In the genomic region with DNA sequence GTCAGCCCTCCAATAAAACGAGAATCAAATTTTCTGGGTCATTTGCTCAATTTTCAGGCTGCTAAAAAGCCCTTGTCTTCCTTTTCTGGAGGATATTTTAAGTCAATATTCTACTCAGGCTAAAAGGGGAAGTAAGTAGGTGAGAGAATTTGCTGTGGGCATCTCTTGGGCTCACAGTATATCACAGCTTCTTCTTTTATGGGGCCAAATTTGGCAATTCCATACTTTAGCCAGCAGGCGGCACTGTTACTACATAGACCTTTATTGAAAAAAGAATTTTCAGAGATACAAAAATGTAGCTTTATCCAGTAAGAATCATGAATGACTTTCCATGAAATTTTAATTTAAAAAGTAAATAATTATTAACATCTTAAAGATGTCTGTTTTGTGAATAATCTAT, we compare ENCODE assay signal across 10 mouse cellular contexts. TPM values are rescaled to one million over a fixed set of nuclear protein-coding genes. Genes with fewer than 3 reads are reported as not detected.
DNase-seq lines count a peak whose midpoint lies in the region.
"Had no signal": no experiment of that assay in that cellular context is flagged by ENCODE, and none has a peak within 500 bp of the region (broad histone marks: within the 10 kb centered on the region; RNA-seq: fewer than 3 reads in every experiment).

No protein-coding gene starts in this region.

- intact Hi-C loops in gastrocnemius, postnatal 36 days (cut with DNase I) = no loop called here

- DNase-seq in kidney, adult 18-20 months = peak; percentile 3
- no peak for DNase-seq in kidney, postnatal 25 days
- peak; percentile 10 for DNase-seq in thymus, postnatal 0 days (ENCODE audit: low spot score)
- no peak for DNase-seq in thymus, postnatal 14 days
- DNase-seq in cerebellum, adult 9-10 months = peak; percentile 66
- peak; percentile 7 for DNase-seq in right cerebral cortex, postnatal 14 days
- DNase-seq in gastrocnemius, postnatal 36 days = no peak
- DNase-seq in ovary, postnatal 10 days (ENCODE audit: low spot score) = no peak

RNA-seq across cellular contexts. Expression of gene Cdr1, which starts 18.8 kb away (rescaled TPM):
- polyA plus RNA-seq in thymus, postnatal 0 days (2015; fragmentation: Nextera tagmentation; extraction: Ambion mirVana) = not detected in 2 replicates
- total RNA-seq in gastrocnemius, postnatal 36 days (2021) = not detected
- total RNA-seq: heart, postnatal 14 days had no signal
- polyA plus RNA-seq: stomach, embryonic 15.5 days had no signal

Comparison
In these comparisons a context has a peak if more than half of its experiments do, and no peak if none do; other contexts are left out.
1. DNase-seq: peak in kidney, adult 18-20 months (single experiment), thymus, postnatal 0 days (single experiment), cerebellum, adult 9-10 months (single experiment) and right cerebral cortex, postnatal 14 days (single experiment); none in kidney, postnatal 25 days (0 of 2), thymus, postnatal 14 days (single experiment), gastrocnemius, postnatal 36 days (0 of 2) and ovary, postnatal 10 days (single experiment).